Mouse (Mus musculus) hindbrain, embryonic 13.5 days (tissue): ENCODE results near the gene Etv6. TPM values are rescaled to one million over a fixed set of nuclear protein-coding genes. Genes with fewer than 3 reads are reported as not detected.

Experiments
- ATAC-seq: fragments of 200-750 bp; cut with Nextera tagmentation; 2 replicates; pipeline ENCODE4 v1.8.0; 2017; ENCODE audit warnings: moderate TSS enrichment; ENCODE audit not compliant: low FRiP score
- H3K27ac ChIP-seq: fragments of 300-500 bp; sonication (generic); 2 replicates; pipeline ENCODE4 v1.5.1; 2015; ENCODE audit warnings: inconsistent platforms, mild to moderate bottlenecking, moderate library complexity
- H3K27me3 ChIP-seq: fragments of 300-500 bp; sonication (generic); 2 replicates; pipeline ENCODE4 v1.6.1; 2015; ENCODE audit warnings: mild to moderate bottlenecking, inconsistent platforms
- H3K36me3 ChIP-seq: fragments of 300-500 bp; sonication (generic); 2 replicates; pipeline ENCODE4 v1.6.1; 2015; ENCODE audit warnings: mild to moderate bottlenecking, inconsistent platforms
- H3K4me1 ChIP-seq: fragments of 300-500 bp; sonication (generic); replicated peaks from 2 replicates; pipeline ENCODE4 v1.6.1; 2015; ENCODE audit warnings: inconsistent platforms
- H3K4me2 ChIP-seq: fragments of 300-500 bp; sonication (generic); 2 replicates; pipeline ENCODE4 v1.6.1; 2015; ENCODE audit warnings: inconsistent platforms, mild to moderate bottlenecking, moderate library complexity
- H3K4me3 ChIP-seq: fragments of 300-500 bp; sonication (generic); 2 replicates; pipeline ENCODE4 v1.5.1; 2015; ENCODE audit warnings: mild to moderate bottlenecking, inconsistent platforms
- H3K9ac ChIP-seq: fragments of 300-500 bp; sonication (generic); 2 replicates; pipeline ENCODE4 v1.6.1; 2015; ENCODE audit warnings: mild to moderate bottlenecking, inconsistent platforms
- H3K9me3 ChIP-seq: fragments of 300-500 bp; sonication (generic); 2 replicates; pipeline ENCODE4 v1.6.1; 2016; ENCODE audit warnings: inconsistent platforms
- WGBS: fragments of 180-500 bp; shearing (Covaris S2); methylation state at CpG from one replicate; pipeline ENCODE4 v1.1.7; 2015; 5-methylcytosine and 5-hydroxymethylcytosine counted together
- polyA plus RNA-seq: library from polyadenylated mRNA; unstranded; fragments of >200 nt; fragmentation: Nextera tagmentation; extraction: Ambion mirVana; gene quantifications from 2 replicates; pipeline ENCODE4 v1.2.1, GENCODE M21; 2015

The Etv6 gene
- polyA plus RNA-seq, 1 experiment from 2014 or later = 6.4 TPM

GRCm38 (mm10) chr6:134168799-134169198, 133.3 kb downstream of the Etv6 start:
- no peak overlapping the region for H3K27ac ChIP-seq
- H3K9ac ChIP-seq = no peak overlapping the region
- H3K4me3 ChIP-seq = no peak overlapping the region
- no peaks in the 10 kb centered on the region for H3K27me3 ChIP-seq
- no peaks in the 10 kb centered on the region for H3K36me3 ChIP-seq
- H3K9me3 ChIP-seq = no peaks in the 10 kb centered on the region
- 95% methylated on average over 11 of the region's 11 CpGs for WGBS
- H3K4me1 ChIP-seq = peaks cover 10% of the 10 kb centered on the region
- H3K4me2 ChIP-seq = no peak overlapping the region
- no peak for ATAC-seq

DNA sequence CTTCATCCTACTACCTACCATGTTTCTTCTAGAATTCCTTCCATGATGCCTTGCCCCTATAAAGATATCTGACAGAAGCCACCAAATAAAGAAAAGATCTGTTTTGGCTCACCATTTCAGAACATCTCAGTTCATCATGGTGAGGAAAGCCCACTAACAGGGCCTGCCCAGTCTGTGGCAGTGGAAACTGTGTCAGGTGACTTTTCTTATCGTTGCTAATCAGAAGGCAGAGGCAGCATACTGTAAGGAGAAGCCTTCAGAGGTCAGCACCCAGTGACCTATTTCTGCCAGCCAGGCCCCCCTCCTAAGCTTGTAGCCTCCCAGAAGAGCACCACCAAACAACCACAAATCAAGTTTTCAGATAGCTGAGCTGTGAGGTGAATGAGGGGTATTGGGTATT, 135.7 kb downstream of the Etv6 start:
- peaks cover 13% of the 10 kb centered on the region for H3K4me1 ChIP-seq

DNA sequence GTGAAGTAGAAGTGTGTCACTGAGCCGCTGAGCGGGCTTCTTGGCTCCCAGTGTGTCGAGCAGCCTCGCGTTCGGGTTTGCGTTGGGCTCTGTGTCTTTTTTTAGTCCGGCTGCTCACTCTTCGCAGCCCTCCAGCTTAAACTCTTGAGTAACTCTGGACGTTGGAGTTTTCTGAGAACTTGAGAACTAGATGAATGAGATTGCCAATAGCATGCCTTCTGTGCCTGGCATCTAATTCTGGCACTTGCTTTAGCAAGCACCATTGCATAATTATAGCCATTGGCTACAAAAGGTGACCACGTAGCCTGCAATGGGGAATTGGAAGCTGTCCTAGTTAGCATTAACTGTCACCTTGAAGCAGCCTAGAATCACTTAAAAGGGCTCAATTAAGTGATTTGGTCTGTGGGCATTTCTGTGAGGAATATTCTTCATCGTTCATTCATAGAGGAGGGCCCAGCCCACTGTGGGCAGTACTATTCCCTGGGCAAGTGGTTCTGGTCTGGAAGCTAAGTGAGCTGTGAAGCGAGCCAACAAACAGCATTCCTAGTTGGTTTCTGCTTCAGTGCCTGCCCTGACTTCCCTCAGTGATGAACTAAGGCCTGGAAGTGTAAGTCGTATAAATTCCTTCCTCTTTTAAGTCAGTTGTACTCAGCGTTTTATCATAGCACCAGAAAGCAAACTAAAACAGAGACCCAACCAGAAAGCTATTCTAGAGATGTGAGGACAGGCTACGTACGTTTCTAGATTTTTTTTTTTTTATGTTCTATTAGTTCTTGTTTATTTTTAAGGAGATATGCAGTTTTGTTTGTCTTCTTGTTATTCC, 136.6 kb downstream of the Etv6 start:
- Histone ChIP-seq H3K4me3 (no peak overlapping the region), H3K4me2 (no peak overlapping the region), H3K9ac (no peak overlapping the region), H3K36me3 (no peaks in the 10 kb centered on the region), H3K9me3 (no peaks in the 10 kb centered on the region), H3K27me3 (no peaks in the 10 kb centered on the region), H3K4me1 (peaks cover 14% of the 10 kb centered on the region), H3K27ac (no peak overlapping the region)
- no peak for ATAC-seq
- 95% methylated on average over 17 of the region's 17 CpGs for WGBS

More for the DNA sequence above, 135.7 kb downstream of the Etv6 start:
- 61% methylated on average over 1 of the region's 1 CpGs for WGBS
- no peak overlapping the region for H3K27ac ChIP-seq
- H3K9me3 ChIP-seq = no peaks in the 10 kb centered on the region
- H3K27me3 ChIP-seq = no peaks in the 10 kb centered on the region
- no peak overlapping the region for H3K4me3 ChIP-seq
- H3K9ac ChIP-seq = no peak overlapping the region
- 0 out of 2 replicates have a peak, but pooled peaks have one; percentile 29 for ATAC-seq
- H3K4me2 ChIP-seq = no peak overlapping the region
- H3K36me3 ChIP-seq = no peaks in the 10 kb centered on the region

- 83% methylated on average over 6 of the region's 6 CpGs for WGBS
- Histone ChIP-seq H3K4me2 (no peak overlapping the region), H3K27ac (no peak overlapping the region), H3K9ac (no peak overlapping the region), H3K4me3 (no peak overlapping the region), H3K4me1 (peaks cover 15% of the 10 kb centered on the region), H3K27me3 (no peaks in the 10 kb centered on the region), H3K36me3 (no peaks in the 10 kb centered on the region), H3K9me3 (no peaks in the 10 kb centered on the region)
- no peak for ATAC-seq
Observed at GRCm38 (mm10) chr6:134173439-134173838, 137.9 kb downstream of the Etv6 start.

DNA sequence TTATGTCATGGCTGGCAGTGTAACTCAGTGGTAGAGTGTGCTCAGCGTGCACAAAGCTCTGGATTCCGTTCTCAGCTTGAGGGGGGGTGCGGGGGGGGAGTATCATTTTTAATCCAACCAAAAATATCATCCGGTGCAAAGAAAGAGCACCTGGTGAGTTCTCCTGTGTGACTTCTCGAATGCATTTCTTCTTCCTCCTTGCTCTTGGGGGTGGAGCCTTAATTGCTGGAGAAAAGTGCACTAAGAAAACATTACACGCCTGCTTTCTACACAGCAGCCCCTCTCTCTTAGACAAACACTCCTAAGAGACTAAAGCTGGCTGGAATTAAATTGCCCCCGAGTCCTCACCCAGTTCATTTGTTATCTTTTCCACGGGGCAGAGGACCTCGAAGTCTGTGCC, 139.6 kb downstream of the Etv6 start:
- WGBS = 64% methylated on average over 9 of the region's 9 CpGs
- H3K9ac ChIP-seq = no peak overlapping the region

DNA sequence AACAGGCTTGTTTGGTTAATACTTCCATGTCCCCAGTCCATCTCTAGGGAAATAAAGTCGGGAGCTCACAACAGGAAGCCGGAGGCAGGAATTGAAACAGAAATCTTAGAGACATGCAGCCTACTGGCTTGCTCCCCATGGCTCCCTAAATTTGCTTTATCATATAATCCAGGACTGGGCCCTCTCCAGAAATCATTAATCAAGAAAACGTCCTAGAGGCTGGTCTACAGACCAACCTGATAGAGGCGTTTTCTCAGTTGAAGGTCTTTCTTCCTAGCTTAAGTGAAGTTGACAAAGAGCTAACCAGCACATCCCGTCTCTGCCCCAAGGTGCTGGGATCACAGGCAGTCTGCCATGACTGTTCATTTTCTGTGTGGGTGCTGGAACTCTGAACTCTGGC, 141.7 kb downstream of the Etv6 start:
- H3K4me2 ChIP-seq = no peak overlapping the region
- no peak for ATAC-seq
- no peaks in the 10 kb centered on the region for H3K27me3 ChIP-seq
- no peaks in the 10 kb centered on the region for H3K36me3 ChIP-seq
- 0 out of 2 replicates have a peak, but pooled peaks cover 5% of the 10 kb centered on the region for H3K4me1 ChIP-seq
- no peak overlapping the region for H3K27ac ChIP-seq
- H3K4me3 ChIP-seq = no peak overlapping the region
- WGBS = 71% methylated on average over 5 of the region's 5 CpGs
- no peaks in the 10 kb centered on the region for H3K9me3 ChIP-seq
- H3K9ac ChIP-seq = no peak overlapping the region

More for the DNA sequence above, 139.6 kb downstream of the Etv6 start:
- no peak overlapping the region for H3K27ac ChIP-seq
- H3K4me3 ChIP-seq = no peak overlapping the region
- ATAC-seq = no peak
- no peaks in the 10 kb centered on the region for H3K36me3 ChIP-seq
- no peaks in the 10 kb centered on the region for H3K9me3 ChIP-seq
- H3K4me1 ChIP-seq = peaks cover 14% of the 10 kb centered on the region
- no peaks in the 10 kb centered on the region for H3K27me3 ChIP-seq
- no peak overlapping the region for H3K4me2 ChIP-seq

DNA sequence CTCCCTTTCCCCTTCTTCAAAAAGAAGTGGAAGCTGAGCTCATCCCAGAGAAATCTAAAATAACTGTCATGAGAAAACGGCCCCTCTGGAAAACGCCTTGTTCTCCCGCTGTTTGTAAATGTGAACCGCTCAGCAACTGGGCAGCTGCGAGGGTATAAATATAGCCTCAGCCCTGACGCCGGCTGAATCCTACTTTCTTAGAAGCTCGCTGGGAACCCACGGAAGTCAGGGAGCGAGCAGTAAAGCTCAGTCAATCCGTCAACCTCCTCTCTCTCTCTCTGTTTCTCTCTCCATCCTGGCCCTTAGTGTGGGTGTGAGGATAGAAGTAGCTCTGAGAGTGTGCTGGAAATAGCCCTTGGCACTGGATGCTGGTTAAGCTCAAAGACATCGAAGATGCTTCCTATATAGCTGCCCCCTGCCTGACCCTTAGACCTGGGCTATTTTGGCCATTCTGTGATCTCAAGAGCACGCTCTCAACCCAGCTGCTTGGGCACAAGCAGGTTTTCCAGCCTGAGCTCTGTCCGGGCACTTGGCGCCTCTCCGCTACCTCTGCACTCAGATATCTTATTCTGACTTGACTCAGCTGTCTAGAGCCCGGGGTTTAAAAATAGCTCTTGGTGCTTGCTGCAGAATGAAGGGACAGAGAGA, 146.9 kb downstream of the Etv6 start:
- Histone ChIP-seq H3K4me2 (no peak overlapping the region), H3K4me3 (no peak overlapping the region), H3K27me3 (no peaks in the 10 kb centered on the region), H3K36me3 (no peaks in the 10 kb centered on the region), H3K4me1 (0 out of 2 replicates have a peak, but pooled peaks cover 3% of the 10 kb centered on the region), H3K9ac (no peak overlapping the region), H3K27ac (no peak overlapping the region), H3K9me3 (no peaks in the 10 kb centered on the region)
- no peak for ATAC-seq
- 84% methylated on average over 17 of the region's 17 CpGs for WGBS

DNA sequence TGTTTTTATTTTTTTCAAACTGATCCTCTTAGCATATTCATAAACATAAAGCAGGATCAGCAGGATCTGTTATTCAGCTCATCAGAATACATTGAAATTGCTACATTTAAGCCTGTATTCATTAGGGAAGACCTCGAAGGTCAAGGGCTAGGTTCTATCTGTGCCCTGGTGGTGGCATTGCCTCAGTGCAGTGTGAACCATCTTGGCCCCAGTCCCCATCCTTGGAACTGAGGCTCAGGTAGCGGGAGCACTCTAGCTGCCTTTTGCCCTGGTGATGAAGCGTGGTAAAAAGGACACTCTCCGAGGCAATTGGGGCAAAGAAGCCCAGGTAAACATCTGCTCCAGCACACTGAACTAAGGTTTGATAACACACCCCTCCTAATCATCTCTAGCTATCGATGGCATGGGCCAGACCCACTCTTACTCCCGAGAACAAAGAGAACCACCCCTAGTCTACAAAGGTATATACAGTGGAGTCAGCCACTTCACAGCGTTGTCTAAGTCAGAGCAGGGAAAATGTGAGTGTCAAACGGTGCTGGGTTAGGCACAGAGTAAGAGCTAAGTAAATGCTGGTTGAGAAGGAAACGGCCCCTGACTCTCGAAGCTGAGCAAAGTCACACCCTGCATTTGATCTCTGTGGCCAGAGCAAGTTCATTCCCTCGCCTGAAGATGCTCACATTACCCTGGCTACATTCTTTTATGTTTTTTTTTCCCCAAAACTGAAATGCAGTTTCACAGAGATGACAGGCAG, 148.3 kb downstream of the Etv6 start:
- no peaks in the 10 kb centered on the region for H3K27me3 ChIP-seq
- H3K9ac ChIP-seq = no peak overlapping the region
- no peak overlapping the region for H3K27ac ChIP-seq
- H3K4me2 ChIP-seq = no peak overlapping the region
- ATAC-seq = no peak
- no peaks in the 10 kb centered on the region for H3K36me3 ChIP-seq
- peaks cover 11% of the 10 kb centered on the region; the same call in 1 of the 2 replicates for H3K4me1 ChIP-seq
- H3K9me3 ChIP-seq = no peaks in the 10 kb centered on the region
- H3K4me3 ChIP-seq = no peak overlapping the region
- 89% methylated on average over 11 of the region's 11 CpGs for WGBS

GRCm38 (mm10) chr6:134186286-134186903, 150.9 kb downstream of the Etv6 start:
- Histone ChIP-seq H3K4me1 (peaks cover 32% of the 10 kb centered on the region), H3K9ac (no peak overlapping the region), H3K9me3 (no peaks in the 10 kb centered on the region), H3K27me3 (no peaks in the 10 kb centered on the region), H3K27ac (no peak overlapping the region), H3K36me3 (no peaks in the 10 kb centered on the region), H3K4me3 (no peak overlapping the region), H3K4me2 (no peak overlapping the region)
- no peak for ATAC-seq
- 59% methylated on average over 6 of the region's 6 CpGs for WGBS

GRCm38 (mm10) chr6:134188719-134189118, 153.2 kb downstream of the Etv6 start:
- Histone ChIP-seq H3K9me3 (no peaks in the 10 kb centered on the region), H3K9ac (no peak overlapping the region), H3K4me1 (peaks cover 37% of the 10 kb centered on the region), H3K27ac (no peak overlapping the region; the same call in 1 of the 2 replicates), H3K4me3 (no peak overlapping the region), H3K36me3 (no peaks in the 10 kb centered on the region), H3K27me3 (no peaks in the 10 kb centered on the region), H3K4me2 (no peak overlapping the region)
- no peak for ATAC-seq
- WGBS = 34% methylated on average over 3 of the region's 3 CpGs

DNA sequence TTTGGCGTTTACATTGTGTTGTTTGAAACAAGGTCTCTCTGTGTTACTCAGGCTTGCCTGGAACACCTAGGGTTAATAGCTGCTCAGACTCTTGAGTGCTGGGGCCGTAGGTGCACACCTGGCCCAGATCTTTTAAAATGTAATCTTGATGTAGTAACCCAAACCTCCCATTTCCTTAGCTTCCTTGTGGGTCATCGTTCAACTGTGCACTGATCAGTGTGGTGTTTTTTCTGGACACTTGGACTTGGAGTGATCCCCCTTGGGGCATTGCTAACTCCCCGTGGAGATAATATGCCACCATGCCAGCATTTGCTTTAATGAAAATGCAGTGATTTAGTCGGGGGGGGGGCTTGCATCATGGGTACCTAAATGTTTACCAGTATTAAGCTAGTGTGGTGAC, 153.7 kb downstream of the Etv6 start:
- ATAC-seq = peak; percentile 31; the same call in 1 of the 2 replicates
- peaks cover 37% of the 10 kb centered on the region for H3K4me1 ChIP-seq
- no peaks in the 10 kb centered on the region for H3K9me3 ChIP-seq
- no peak overlapping the region for H3K4me3 ChIP-seq
- no peaks in the 10 kb centered on the region for H3K27me3 ChIP-seq
- no peak overlapping the region for H3K4me2 ChIP-seq
- no peak overlapping the region for H3K9ac ChIP-seq
- 43% methylated on average over 5 of the region's 5 CpGs for WGBS
- no peaks in the 10 kb centered on the region for H3K36me3 ChIP-seq
- peak overlapping the region; percentile 58 for H3K27ac ChIP-seq
